Comparison of ENCODE assay signal across 13 mouse cellular contexts in the genomic region with DNA sequence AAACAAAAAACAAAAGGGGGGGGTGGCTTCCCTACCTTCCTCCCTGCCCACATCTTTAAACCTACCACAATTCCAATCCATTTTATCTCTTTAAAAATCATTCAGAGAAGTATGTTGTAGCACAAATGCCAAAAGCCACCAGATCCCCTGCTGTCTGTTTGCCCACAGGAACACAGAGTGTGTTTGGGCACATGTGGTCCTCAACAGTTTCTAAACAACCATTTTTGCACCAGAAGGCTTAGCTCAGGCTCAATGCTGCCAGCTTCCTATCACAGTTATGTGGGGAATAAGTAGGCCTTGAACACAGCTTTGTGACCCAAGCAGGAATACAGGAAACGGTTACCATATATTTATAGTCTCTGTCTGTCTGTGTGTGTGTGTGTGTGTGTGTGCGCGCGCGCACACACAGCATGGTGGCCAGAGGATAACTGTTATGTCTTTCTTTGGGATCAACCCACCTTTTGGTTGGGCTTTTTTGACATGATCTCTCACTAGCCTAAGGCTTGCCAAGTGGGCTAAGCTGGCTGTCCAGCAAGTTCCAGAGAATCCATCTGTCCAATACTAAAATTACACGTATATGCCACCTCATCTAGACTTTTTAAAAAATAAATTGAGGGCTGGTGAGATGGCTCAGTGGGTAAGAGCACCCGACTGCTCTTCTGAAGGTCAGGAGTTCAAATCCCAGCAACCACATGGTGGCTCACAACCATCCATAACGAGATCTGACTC. TPM values are rescaled to one million over a fixed set of nuclear protein-coding genes. Genes with fewer than 3 reads are reported as not detected.
DNase-seq lines count a peak whose midpoint lies in the region; ATAC-seq lines count a peak whose summit lies in the region.
"Had no signal": no experiment of that assay in that cellular context is flagged by ENCODE, and none has a peak within 500 bp of the region (broad histone marks: within the 10 kb centered on the region; RNA-seq: fewer than 3 reads in every experiment).

No protein-coding gene starts in this region.

- H3K36me3 ChIP-seq in forebrain, embryonic 15.5 days: no peaks in the 10 kb centered on the region
- H3K36me3 ChIP-seq in forebrain, embryonic 12.5 days (replicated peaks): no peaks in the 10 kb centered on the region
- no peaks in the 10 kb centered on the region for H3K36me3 ChIP-seq in kidney, embryonic 14.5 days (ENCODE audit: control insufficient read depth, insufficient read depth, low read length)
- H3K36me3 ChIP-seq: embryonic facial prominence, embryonic 13.5 days had no signal

- H3K9ac ChIP-seq in forebrain, embryonic 15.5 days (replicated peaks): no peak overlapping the region
- no peak overlapping the region for H3K9ac ChIP-seq in forebrain, embryonic 12.5 days
- no peak overlapping the region for H3K9ac ChIP-seq in kidney, embryonic 14.5 days (ENCODE audit: low read depth, low read length)
- H3K9ac ChIP-seq: embryonic facial prominence, embryonic 13.5 days had no signal

- no peak overlapping the region for H3K4me2 ChIP-seq in forebrain, embryonic 15.5 days (replicated peaks)
- H3K4me2 ChIP-seq in forebrain, embryonic 12.5 days: no peak overlapping the region
- H3K4me2 ChIP-seq in kidney, embryonic 14.5 days (replicated peaks; ENCODE audit: low read depth, low read length): no peak overlapping the region
- H3K4me2 ChIP-seq: embryonic facial prominence, embryonic 13.5 days; liver, embryonic 11.5 days had no signal

- 85% methylated on average over 8 of the region's 8 CpGs for WGBS in forebrain, embryonic 15.5 days
- WGBS in forebrain, embryonic 12.5 days: 95% methylated on average over 8 of the region's 8 CpGs
- 90% methylated on average over 8 of the region's 8 CpGs for WGBS in kidney, embryonic 14.5 days

- H3K9me3 ChIP-seq in forebrain, embryonic 15.5 days: no peaks in the 10 kb centered on the region
- H3K9me3 ChIP-seq in forebrain, embryonic 12.5 days: no peaks in the 10 kb centered on the region
- H3K9me3 ChIP-seq in kidney, embryonic 14.5 days (ENCODE audit: control insufficient read depth, low read length): no peaks in the 10 kb centered on the region
- H3K9me3 ChIP-seq: embryonic facial prominence, embryonic 13.5 days; limb, embryonic 10.5 days had no signal

- peak overlapping the region; percentile 40 for H3K27ac ChIP-seq in forebrain, embryonic 15.5 days (replicated peaks)
- H3K27ac ChIP-seq in forebrain, embryonic 12.5 days: no peak overlapping the region
- no peak overlapping the region for H3K27ac ChIP-seq in kidney, embryonic 14.5 days (ENCODE audit: low read depth, low read length)
- H3K27ac ChIP-seq: embryonic facial prominence, embryonic 13.5 days; limb, embryonic 10.5 days had no signal

- peak; percentile 64; the same call in 1 of the 2 replicates for ATAC-seq in forebrain, embryonic 15.5 days (replicated peaks)
- ATAC-seq in forebrain, embryonic 12.5 days (ENCODE audit: low FRiP score): no peak
- ATAC-seq in kidney, embryonic 14.5 days (ENCODE audit: low FRiP score, low TSS enrichment): no peak
- ATAC-seq in erythroid progenitor cell, adult 5-6 weeks (replicated peaks; ENCODE audit: low FRiP score, poor library complexity, severe bottlenecking): no peak
- ATAC-seq: inflammation-experienced regulatory T-cells, adult 6 months had no signal

- no peak overlapping the region for H3K4me3 ChIP-seq in forebrain, embryonic 15.5 days
- H3K4me3 ChIP-seq in forebrain, embryonic 12.5 days (replicated peaks): no peak overlapping the region
- H3K4me3 ChIP-seq in kidney, embryonic 14.5 days (ENCODE audit: low read length): no peak overlapping the region
- H3K4me3 ChIP-seq: embryonic facial prominence, embryonic 13.5 days; limb, embryonic 10.5 days had no signal

- no peaks in the 10 kb centered on the region for H3K27me3 ChIP-seq in forebrain, embryonic 15.5 days
- no peaks in the 10 kb centered on the region for H3K27me3 ChIP-seq in forebrain, embryonic 12.5 days
- no peaks in the 10 kb centered on the region for H3K27me3 ChIP-seq in kidney, embryonic 14.5 days (ENCODE audit: control insufficient read depth, insufficient read depth, low read length)
- H3K27me3 ChIP-seq: embryonic facial prominence, embryonic 13.5 days had no signal

- DNase-seq in cerebellum, adult 9-10 months: peak; percentile 59
- peak; percentile 69 to 90 for DNase-seq in layer of hippocampus, adult 18-20 months (ENCODE audit: low spot score in 2 of 2)
- DNase-seq in layer of hippocampus, postnatal 36 days: peak; percentile 63 to 72
- DNase-seq: lung, adult 2 months; lung, postnatal 4 days had no signal

- H3K4me1 ChIP-seq in forebrain, embryonic 15.5 days: peaks cover 22% of the 10 kb centered on the region
- peaks cover 8% of the 10 kb centered on the region; the same call in 1 of the 2 replicates for H3K4me1 ChIP-seq in forebrain, embryonic 12.5 days
- H3K4me1 ChIP-seq in kidney, embryonic 14.5 days (ENCODE audit: control insufficient read depth, insufficient read depth, low read length): no peaks in the 10 kb centered on the region

RNA-seq across cellular contexts. Expression of a gene that starts 21.5 kb away (rescaled TPM):
- polyA plus RNA-seq in forebrain, embryonic 15.5 days (2015; fragmentation: Nextera tagmentation; extraction: Ambion mirVana): 80.2 and 80.8 TPM in 2 replicates
- polyA plus RNA-seq in forebrain, embryonic 12.5 days (2016; fragmentation: Nextera tagmentation; extraction: Ambion mirVana): 103 and 112 TPM in 2 replicates
- 100 to 1,000 TPM; 109 to 119 TPM for total RNA-seq in layer of hippocampus, adult 18-20 months (2021)
- 100 to 1,000 TPM; 107 to 127 TPM for total RNA-seq in layer of hippocampus, postnatal 36 days (2021)
- 94.5 and 132 TPM in 2 replicates for polyA plus RNA-seq in kidney, embryonic 14.5 days (2014; fragmentation: Nextera tagmentation; extraction: Ambion mirVana)
- 116 and 144 TPM in 2 replicates for total RNA-seq in erythroid progenitor cell, adult 5-6 weeks (2015; ENCODE audit: low replicate concordance)
- total RNA-seq in erythroid progenitor cell, adult 5-6 weeks (2017; ENCODE audit: low replicate concordance): 61.8 and 82.5 TPM in 2 replicates

RNA-seq across cellular contexts. Expression of a gene that starts 58.0 kb away (rescaled TPM):
- 107 and 111 TPM in 2 replicates for polyA plus RNA-seq in forebrain, embryonic 15.5 days (2015; fragmentation: Nextera tagmentation; extraction: Ambion mirVana)
- 143 and 145 TPM in 2 replicates for polyA plus RNA-seq in forebrain, embryonic 12.5 days (2016; fragmentation: Nextera tagmentation; extraction: Ambion mirVana)
- total RNA-seq in layer of hippocampus, adult 18-20 months (2021): 10 to 100 TPM; 79.0 to 84.6 TPM
- total RNA-seq in layer of hippocampus, postnatal 36 days (2021): 100 to 1,000 TPM in 1 of 2 experiments, 10 to 100 TPM in 1; 89.0 to 107 TPM
- 60.6 and 62.7 TPM in 2 replicates for polyA plus RNA-seq in kidney, embryonic 14.5 days (2014; fragmentation: Nextera tagmentation; extraction: Ambion mirVana)
- total RNA-seq in erythroid progenitor cell, adult 5-6 weeks (2015; ENCODE audit: low replicate concordance): 26.8 and 33.5 TPM in 2 replicates
- total RNA-seq in erythroid progenitor cell, adult 5-6 weeks (2017; ENCODE audit: low replicate concordance): 60.9 and 62.4 TPM in 2 replicates
